In genomic region chr11:3749831-3750230, GRCm38 (mm10) we compare ENCODE assay signal across 17 mouse cellular contexts.
DNase-seq lines count a peak whose midpoint lies in the region; ATAC-seq and TF ChIP-seq lines count a peak whose summit lies in the region.
"Had no signal": no experiment of that assay in that cellular context is flagged by ENCODE, and none has a peak within 500 bp of the region (broad histone marks: within the 10 kb centered on the region; RNA-seq: fewer than 3 reads in every experiment).

No protein-coding gene starts in this region.

- no peak overlapping the region for H3K4me2 ChIP-seq in kidney, postnatal 0 days (ENCODE audit: low read length)
- H3K4me2 ChIP-seq in kidney, embryonic 15.5 days: no peak overlapping the region
- no peak overlapping the region for H3K4me2 ChIP-seq in midbrain, postnatal 0 days (ENCODE audit: low read depth, low read length, poor library complexity, severe bottlenecking)
- no peak overlapping the region for H3K4me2 ChIP-seq in midbrain, embryonic 16.5 days (ENCODE audit: low read length)
- H3K4me2 ChIP-seq in stomach, postnatal 0 days (replicated peaks; ENCODE audit: low read depth): no peak overlapping the region
- H3K4me2 ChIP-seq in forebrain, embryonic 15.5 days (replicated peaks): no peak overlapping the region
- H3K4me2 ChIP-seq: heart, embryonic 13.5 days had no signal

- H3K36me3 ChIP-seq in kidney, postnatal 0 days (ENCODE audit: insufficient read depth, low read length): no peaks in the 10 kb centered on the region
- H3K36me3 ChIP-seq in kidney, embryonic 15.5 days: no peaks in the 10 kb centered on the region
- H3K36me3 ChIP-seq in midbrain, postnatal 0 days (ENCODE audit: insufficient read depth, low read length): 0 out of 2 replicates have a peak, but pooled peaks cover 3% of the 10 kb centered on the region
- H3K36me3 ChIP-seq in midbrain, embryonic 16.5 days (ENCODE audit: control insufficient read depth, insufficient read depth, low read length): no peaks in the 10 kb centered on the region
- H3K36me3 ChIP-seq in stomach, postnatal 0 days (ENCODE audit: control insufficient read depth, insufficient read depth, low read length): no peaks in the 10 kb centered on the region
- no peaks in the 10 kb centered on the region for H3K36me3 ChIP-seq in forebrain, embryonic 15.5 days
- H3K36me3 ChIP-seq: heart, embryonic 13.5 days had no signal

- DNase-seq in kidney, postnatal 0 days (ENCODE audit: low spot score): no peak
- no peak for DNase-seq in midbrain, postnatal 0 days (ENCODE audit: low spot score)
- DNase-seq in ZHBTc4 (ENCODE audit: low read depth, low spot score): peak; percentile 49
- no peak for DNase-seq in stomach, postnatal 0 days (ENCODE audit: low spot score)
- DNase-seq: adrenal gland, postnatal 14 days; cerebellum, adult 9-10 months; embryo, embryonic 11 days; midbrain, embryonic 14.5 days; right cerebral cortex, postnatal 25 days; thymus, postnatal 14 days had no signal

- no peak for TF ChIP-seq EP300 in stomach, postnatal 0 days (optimal IDR thresholded peaks at IDR 0.05)

- no peak overlapping the region for H3K9ac ChIP-seq in kidney, postnatal 0 days (ENCODE audit: low read depth, low read length)
- H3K9ac ChIP-seq in kidney, embryonic 15.5 days: no peak overlapping the region
- H3K9ac ChIP-seq in midbrain, postnatal 0 days (replicated peaks; ENCODE audit: low read length, poor library complexity, severe bottlenecking): no peak overlapping the region
- no peak overlapping the region for H3K9ac ChIP-seq in midbrain, embryonic 16.5 days (ENCODE audit: low read depth, low read length)
- H3K9ac ChIP-seq in stomach, postnatal 0 days (ENCODE audit: low read length): no peak overlapping the region
- no peak overlapping the region for H3K9ac ChIP-seq in forebrain, embryonic 15.5 days (replicated peaks)
- H3K9ac ChIP-seq: heart, embryonic 13.5 days; liver, embryonic 14.5 days had no signal

- 21% methylated on average over 7 of the region's 7 CpGs for WGBS in kidney, postnatal 0 days
- WGBS in kidney, embryonic 15.5 days: 31% methylated on average over 7 of the region's 7 CpGs
- WGBS in midbrain, postnatal 0 days: 33% methylated on average over 7 of the region's 7 CpGs
- 35% methylated on average over 7 of the region's 7 CpGs for WGBS in midbrain, embryonic 16.5 days
- WGBS in stomach, postnatal 0 days: 24% methylated on average over 7 of the region's 7 CpGs
- 40% methylated on average over 7 of the region's 7 CpGs for WGBS in forebrain, embryonic 15.5 days

- no peaks in the 10 kb centered on the region for H3K27me3 ChIP-seq in kidney, postnatal 0 days (ENCODE audit: insufficient read depth, low read length)
- H3K27me3 ChIP-seq in kidney, embryonic 15.5 days: peaks cover 11% of the 10 kb centered on the region
- no peaks in the 10 kb centered on the region for H3K27me3 ChIP-seq in midbrain, postnatal 0 days (ENCODE audit: insufficient read depth, low read length)
- H3K27me3 ChIP-seq in midbrain, embryonic 16.5 days (ENCODE audit: control insufficient read depth, insufficient read depth, low read depth, low read length): no peaks in the 10 kb centered on the region
- no peaks in the 10 kb centered on the region for H3K27me3 ChIP-seq in stomach, postnatal 0 days (ENCODE audit: control insufficient read depth, insufficient read depth, low read length)
- no peaks in the 10 kb centered on the region for H3K27me3 ChIP-seq in forebrain, embryonic 15.5 days

- H3K4me1 ChIP-seq in kidney, postnatal 0 days (replicated peaks; ENCODE audit: insufficient read depth, low read length): no peaks in the 10 kb centered on the region
- peaks cover 10% of the 10 kb centered on the region; the same call in 1 of the 2 replicates for H3K4me1 ChIP-seq in kidney, embryonic 15.5 days
- no peaks in the 10 kb centered on the region for H3K4me1 ChIP-seq in midbrain, postnatal 0 days (ENCODE audit: insufficient read depth, low read length)
- no peaks in the 10 kb centered on the region for H3K4me1 ChIP-seq in midbrain, embryonic 16.5 days (ENCODE audit: control insufficient read depth, insufficient read depth, low read length)
- H3K4me1 ChIP-seq in stomach, postnatal 0 days (replicated peaks; ENCODE audit: control insufficient read depth, insufficient read depth): no peaks in the 10 kb centered on the region
- H3K4me1 ChIP-seq in forebrain, embryonic 15.5 days: no peaks in the 10 kb centered on the region
- H3K4me1 ChIP-seq: heart, embryonic 13.5 days had no signal

- H3K9me3 ChIP-seq in kidney, postnatal 0 days (replicated peaks; ENCODE audit: low read length): no peaks in the 10 kb centered on the region
- no peaks in the 10 kb centered on the region for H3K9me3 ChIP-seq in kidney, embryonic 15.5 days (replicated peaks)
- no peaks in the 10 kb centered on the region for H3K9me3 ChIP-seq in midbrain, postnatal 0 days (ENCODE audit: low read length)
- H3K9me3 ChIP-seq in midbrain, embryonic 16.5 days (replicated peaks; ENCODE audit: control insufficient read depth, low read length, poor library complexity, severe bottlenecking): no peaks in the 10 kb centered on the region
- H3K9me3 ChIP-seq in stomach, postnatal 0 days (ENCODE audit: control insufficient read depth, low read length): no peaks in the 10 kb centered on the region
- no peaks in the 10 kb centered on the region for H3K9me3 ChIP-seq in forebrain, embryonic 15.5 days
- H3K9me3 ChIP-seq: heart, embryonic 13.5 days had no signal

- TF ChIP-seq CTCF in kidney, postnatal 0 days (IDR thresholded peaks at IDR 0.05; ENCODE audit: low read depth): peak; percentile 36; the same call in 1 of the 2 replicates
- TF ChIP-seq CTCF in midbrain, postnatal 0 days (IDR thresholded peaks at IDR 0.05): peak; percentile 41
- peak; percentile 33 for TF ChIP-seq CTCF in stomach, postnatal 0 days (IDR thresholded peaks at IDR 0.05; ENCODE audit: low read depth)

- H3K4me3 ChIP-seq in kidney, postnatal 0 days (replicated peaks; ENCODE audit: low read depth, low read length): no peak overlapping the region
- H3K4me3 ChIP-seq in kidney, embryonic 15.5 days (replicated peaks): no peak overlapping the region
- H3K4me3 ChIP-seq in midbrain, postnatal 0 days (ENCODE audit: low read depth, low read length): no peak overlapping the region
- H3K4me3 ChIP-seq in midbrain, embryonic 16.5 days (ENCODE audit: low read depth, low read length): no peak overlapping the region
- H3K4me3 ChIP-seq in stomach, postnatal 0 days (ENCODE audit: low read depth, low read length): no peak overlapping the region
- H3K4me3 ChIP-seq in forebrain, embryonic 15.5 days: no peak overlapping the region
- H3K4me3 ChIP-seq: heart, embryonic 13.5 days had no signal

- no peak overlapping the region for H3K27ac ChIP-seq in kidney, postnatal 0 days
- H3K27ac ChIP-seq in kidney, embryonic 15.5 days: no peak overlapping the region
- H3K27ac ChIP-seq in midbrain, postnatal 0 days (ENCODE audit: low read depth, low read length): no peak overlapping the region
- H3K27ac ChIP-seq in midbrain, embryonic 16.5 days (ENCODE audit: low read length): no peak overlapping the region
- H3K27ac ChIP-seq in stomach, postnatal 0 days (replicated peaks): no peak overlapping the region
- H3K27ac ChIP-seq in forebrain, embryonic 15.5 days (replicated peaks): no peak overlapping the region
- H3K27ac ChIP-seq: heart, embryonic 13.5 days; liver, embryonic 14.5 days; macrophage had no signal

- ATAC-seq in kidney, postnatal 0 days (replicated peaks; ENCODE audit: low FRiP score, low read depth): no peak; the same call in 1 of the 2 replicates
- no peak for ATAC-seq in kidney, embryonic 15.5 days (replicated peaks; ENCODE audit: low FRiP score)
- ATAC-seq in midbrain, postnatal 0 days (ENCODE audit: low FRiP score): no peak
- ATAC-seq in midbrain, embryonic 16.5 days: no peak
- no peak for ATAC-seq in stomach, postnatal 0 days (ENCODE audit: low FRiP score, low TSS enrichment)
- ATAC-seq in forebrain, embryonic 15.5 days (replicated peaks): no peak
- ATAC-seq: activated CD4-positive, CD25-positive, alpha-beta regulatory T cell, adult 4 months had no signal
